Mouse (Mus musculus) kidney, postnatal 4 days (tissue): ENCODE results near the gene Tas2r125.
"Not testable (repeated sequence)": the region's sequence is repeated elsewhere in the genome, so short reads cannot be mapped to it uniquely, and the experiment has no call there.

ENCODE experiments used
- DNase-seq, 2 experiments: peaks; one replicate each; pipeline ENCODE4 v3.0.0; 2021; ENCODE audit warnings: mixed read lengths in 2 of 2

Tas2r125 gene

DNA sequence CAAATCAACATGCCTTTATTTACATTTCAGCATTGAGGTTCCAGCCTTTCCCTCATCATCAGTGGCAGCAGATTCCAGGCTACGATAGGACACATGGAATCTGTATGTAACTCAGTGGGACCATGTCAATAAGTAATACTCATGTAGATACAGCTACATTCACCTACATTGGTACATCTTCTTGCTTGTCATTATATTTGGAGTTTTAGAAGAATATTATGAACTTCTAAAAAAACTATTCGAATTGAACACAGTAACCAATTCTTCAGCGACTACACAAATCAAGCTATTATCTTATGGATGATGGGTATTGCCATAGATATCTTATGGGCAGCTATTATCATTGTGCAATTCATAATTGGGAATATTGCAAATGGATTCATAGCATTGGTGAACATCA, at the start of gene Tas2r125:
Gene Tas2r125 (plus strand): TSS at position 301 of the 400 bp plus-strand sequence.
- DNase-seq, result no peak

DNA sequence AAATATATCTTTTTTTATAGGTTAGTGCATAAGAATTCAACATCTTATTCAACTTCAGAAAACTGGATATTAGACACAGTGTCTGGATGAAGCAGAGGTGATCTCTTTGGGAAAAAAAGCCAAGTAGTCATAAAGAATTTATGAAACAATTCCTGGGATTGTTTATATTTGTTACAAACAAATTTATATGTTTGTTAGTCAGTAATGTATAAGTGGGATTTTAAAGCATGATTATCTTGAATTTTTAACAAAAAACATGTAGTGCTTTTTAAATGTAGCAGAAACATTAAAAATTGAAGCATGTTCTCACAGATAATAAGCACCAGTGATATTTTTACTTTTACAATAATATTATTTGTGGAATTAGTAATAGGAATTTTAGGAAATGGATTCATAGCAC, 41.7 kb upstream of the Tas2r125 start, which contains the start of gene Tas2r110:
Gene Tas2r110 (plus strand): TSS at position 301 of the 400 bp plus-strand sequence.
- no peak for DNase-seq

DNA sequence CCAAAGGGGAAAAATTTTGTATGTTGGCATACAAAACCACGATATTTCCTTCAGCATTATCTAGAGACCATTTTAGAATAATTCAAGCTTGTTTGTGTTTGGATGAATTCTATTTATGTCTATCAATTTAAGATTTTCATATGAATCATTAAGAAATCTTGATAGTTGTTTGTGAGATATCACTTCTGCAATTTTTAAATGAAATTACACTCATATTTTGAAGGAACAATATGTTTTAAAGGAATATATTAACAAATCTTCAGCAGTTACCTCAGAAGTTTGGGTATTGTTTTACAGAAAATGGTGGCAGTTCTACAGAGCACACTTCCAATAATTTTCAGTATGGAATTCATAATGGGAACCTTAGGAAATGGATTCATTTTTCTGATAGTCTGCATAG, 16.7 kb upstream of the Tas2r125 start, which contains the start of gene Tas2r113:
Gene Tas2r113 (plus strand): TSS at position 301 of the 400 bp plus-strand sequence.
- no peak for DNase-seq

DNA sequence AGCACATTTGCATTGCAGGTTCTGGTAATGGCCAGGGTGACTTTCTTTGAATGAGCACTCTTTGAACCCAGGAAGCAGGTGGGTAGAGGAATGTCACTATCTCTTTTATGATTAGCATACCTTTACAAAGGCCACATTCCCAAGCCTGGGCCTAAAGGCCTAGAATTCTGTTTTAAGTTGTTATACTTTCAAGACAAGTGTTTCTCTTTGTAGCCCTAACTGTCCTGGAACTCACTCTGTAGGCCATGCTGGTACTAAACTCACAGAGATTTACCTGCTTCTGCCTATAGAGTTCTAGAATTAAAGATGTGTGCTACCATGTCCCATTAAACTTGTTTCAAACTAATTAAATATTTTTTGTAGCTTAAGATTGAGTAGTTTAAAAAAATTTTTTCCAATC, 31.9 kb downstream of the Tas2r125 start:
- DNase-seq, result not testable (repeated sequence)

DNA sequence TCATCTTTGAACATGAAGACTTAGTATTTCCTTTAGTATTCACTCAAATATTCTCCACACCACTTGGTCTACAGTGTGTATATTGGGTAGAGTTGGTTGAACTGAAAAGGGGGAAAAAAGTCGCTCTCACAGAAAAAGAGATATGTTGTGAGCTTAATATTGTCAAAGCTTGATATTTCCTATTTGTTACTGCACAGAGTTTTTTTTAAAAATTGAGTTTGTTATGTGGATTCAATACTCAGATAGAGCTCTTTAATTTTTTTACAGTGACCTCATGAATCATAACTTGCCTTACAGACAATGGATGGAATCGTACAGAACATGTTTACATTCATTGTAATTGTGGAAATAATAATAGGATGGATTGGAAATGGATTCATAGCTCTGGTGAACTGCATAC, 41.4 kb downstream of the Tas2r125 start, which contains the start of gene Tas2r129:
Gene Tas2r129 (plus strand): TSS at position 301 of the 400 bp plus-strand sequence.
- no peak for DNase-seq

DNA sequence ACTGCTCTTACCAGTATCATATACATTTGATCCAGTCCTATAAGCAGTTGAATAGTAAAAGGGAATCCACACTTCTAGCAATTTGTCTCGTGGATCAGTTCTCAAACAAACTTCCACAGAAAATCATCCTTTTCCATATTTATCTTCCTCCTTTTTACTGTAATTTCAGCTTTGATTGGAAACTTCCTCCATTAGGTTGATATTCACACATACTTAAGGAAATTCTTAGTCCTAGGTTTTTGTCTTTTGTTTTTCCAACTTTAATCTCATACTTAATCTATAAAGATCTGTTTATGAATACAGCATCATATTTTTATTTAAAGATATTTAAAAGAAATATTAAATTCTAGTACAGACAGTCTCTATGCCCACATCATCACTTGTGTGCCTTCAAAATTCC, 48.4 kb downstream of the Tas2r125 start, which contains the start of gene Tas2r131:
Gene Tas2r131 (minus strand): TSS at position 101 of the 400 bp plus-strand sequence.
- no peak for DNase-seq
